Mouse (Mus musculus) neural tube, embryonic 11.5 days (tissue): ENCODE data around the gene Bsg. TPM values are rescaled to one million over a fixed set of nuclear protein-coding genes. Genes with fewer than 3 reads are reported as not detected.

Source experiments
- ATAC-seq: fragments of 200-750 bp; cut with Nextera tagmentation; 2 replicates; pipeline ENCODE4 v1.8.0; 2017; ENCODE audit warnings: moderate number of reproducible peaks, mild to moderate bottlenecking, moderate TSS enrichment, moderate library complexity; ENCODE audit not compliant: insufficient read depth, low FRiP score, low TSS enrichment
- DNase-seq: peaks from one replicate; pipeline ENCODE4 v3.0.0-alpha.2; 2015; ENCODE audit warnings: low spot score
- H3K27ac ChIP-seq: fragments of 300-500 bp; sonication (generic); 2 replicates; pipeline ENCODE4 v1.5.1; 2014; ENCODE audit warnings: low read depth, mild to moderate bottlenecking, low read length
- H3K27me3 ChIP-seq: fragments of 300-500 bp; sonication (generic); 2 replicates; pipeline ENCODE4 v1.6.1; 2014; ENCODE audit warnings: mild to moderate bottlenecking, low read length, mixed read lengths; ENCODE audit not compliant: control insufficient read depth, insufficient read depth
- H3K36me3 ChIP-seq: fragments of 300-500 bp; sonication (generic); 2 replicates; pipeline ENCODE4 v1.6.1; 2014; ENCODE audit warnings: mild to moderate bottlenecking, low read length, moderate library complexity, mixed read lengths; ENCODE audit not compliant: control insufficient read depth, insufficient read depth
- H3K4me1 ChIP-seq: fragments of 300-500 bp; sonication (generic); 2 replicates; pipeline ENCODE4 v1.6.1; 2014; ENCODE audit warnings: low read length, mixed read lengths; ENCODE audit not compliant: control insufficient read depth, insufficient read depth
- H3K4me2 ChIP-seq: fragments of 300-500 bp; sonication (generic); 2 replicates; pipeline ENCODE4 v1.6.1; 2014; ENCODE audit warnings: low read depth, mild to moderate bottlenecking, moderate library complexity
- H3K4me3 ChIP-seq: fragments of 300-500 bp; sonication (generic); 2 replicates; pipeline ENCODE4 v1.5.1; 2014; ENCODE audit warnings: low read depth, low read length
- H3K9ac ChIP-seq: fragments of 300-500 bp; sonication (generic); 2 replicates; pipeline ENCODE4 v1.6.1; 2014; ENCODE audit warnings: mild to moderate bottlenecking, low read length
- H3K9me3 ChIP-seq: fragments of 300-500 bp; sonication (generic); 2 replicates; pipeline ENCODE4 v1.6.1; 2016; ENCODE audit warnings: low read length; ENCODE audit not compliant: control insufficient read depth
- WGBS: fragments of 180-500 bp; shearing (Covaris S2); extraction: QIAGEN DNeasy Blood & Tissue Kit; methylation state at CpG from one replicate; pipeline ENCODE4 v1.1.7; 2014; 5-methylcytosine and 5-hydroxymethylcytosine counted together
- polyA plus RNA-seq: library from polyadenylated mRNA; unstranded; fragments of >200 nt; fragmentation: Nextera tagmentation; extraction: Ambion mirVana; gene quantifications from 2 replicates; pipeline ENCODE4 v1.2.1, GENCODE M21; 2014

Gene Bsg
- polyA plus RNA-seq, 1 experiment from 2014 or later: 595 TPM

DNA sequence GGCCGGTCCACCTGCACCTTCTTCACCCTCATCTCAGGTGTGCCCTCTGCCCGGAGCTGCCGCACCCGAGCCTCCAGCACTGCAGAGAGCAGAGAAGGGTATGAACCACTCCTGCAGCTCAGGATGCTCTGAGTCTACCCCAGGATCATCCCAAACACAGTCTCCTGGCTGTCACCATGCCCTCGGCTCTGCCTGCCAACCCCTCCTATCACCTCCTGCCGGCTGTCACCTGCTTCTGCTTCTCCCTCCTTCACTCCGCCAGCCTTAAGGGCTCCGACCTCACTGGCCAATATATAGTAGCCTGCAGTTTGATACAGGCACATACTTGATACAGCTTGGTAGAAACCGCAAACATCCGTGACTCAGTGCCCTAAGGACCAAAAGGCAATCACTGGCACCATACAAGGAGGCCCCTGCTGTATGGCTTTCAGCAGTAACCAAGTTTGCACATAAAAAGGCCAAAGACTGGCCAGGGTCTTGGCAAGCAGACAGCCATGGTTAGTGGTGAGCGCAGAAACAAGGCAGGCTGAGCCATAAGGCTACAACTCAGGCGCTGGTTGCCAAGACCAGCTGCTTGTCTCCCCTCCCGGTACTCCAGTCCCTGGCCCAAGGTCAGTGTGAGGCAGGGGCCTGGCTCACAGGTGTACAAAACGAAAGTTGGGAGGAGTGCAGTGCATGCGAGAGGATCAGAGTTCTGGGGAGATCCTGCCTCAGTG lies 39.5 kb downstream of the Bsg start:
- WGBS: 95% methylated on average over 15 of the region's 15 CpGs
- Histone ChIP-seq H3K27me3 (no peaks in the 10 kb centered on the region), H3K4me2 (no peak overlapping the region), H3K4me1 (peaks cover 3% of the 10 kb centered on the region; the same call in 1 of the 2 replicates), H3K27ac (no peak overlapping the region), H3K36me3 (peaks cover 31% of the 10 kb centered on the region), H3K9me3 (peaks cover 10% of the 10 kb centered on the region; the same call in 1 of the 2 replicates), H3K9ac (no peak overlapping the region), H3K4me3 (no peak overlapping the region)
- DNase-seq (no peak), ATAC-seq (no peak)

DNA sequence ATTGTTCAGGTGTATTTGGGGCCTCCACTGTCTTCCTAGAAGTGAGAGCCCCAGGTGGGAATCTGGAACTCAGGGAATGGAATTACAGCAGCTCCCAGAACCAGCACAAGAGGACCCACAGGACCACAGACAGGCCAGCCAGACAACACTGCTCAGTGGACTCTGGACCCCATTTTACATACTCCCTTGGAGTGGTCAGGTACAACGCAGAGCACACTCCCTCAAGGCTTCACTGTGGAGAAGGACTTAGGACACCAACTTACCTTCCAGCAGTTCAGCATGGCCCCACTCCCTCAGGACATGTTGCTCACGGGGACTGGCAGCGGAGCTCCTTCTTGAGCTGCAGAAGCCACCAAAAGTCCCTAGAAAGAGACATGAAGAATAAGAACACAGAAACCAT lies 41.1 kb downstream of the Bsg start:
- Histone ChIP-seq H3K4me1 (peaks cover 3% of the 10 kb centered on the region; the same call in 1 of the 2 replicates), H3K36me3 (peaks cover 16% of the 10 kb centered on the region), H3K27ac (no peak overlapping the region), H3K9me3 (no peaks in the 10 kb centered on the region), H3K4me2 (peak overlapping the region; percentile 60), H3K9ac (no peak overlapping the region), H3K27me3 (no peaks in the 10 kb centered on the region), H3K4me3 (0 out of 2 replicates have a peak overlapping the region, but pooled peaks have one; percentile 60)
- ATAC-seq (no peak), DNase-seq (no peak)
- 96% methylated on average over 3 of the region's 3 CpGs for WGBS

GRCm38 (mm10) chr10:79745898-79746773 lies 41.8 kb downstream of the Bsg start, which contains the start of gene Polrmt:
Gene Polrmt (minus strand): TSS chr10:79746581.
- Histone ChIP-seq H3K4me2 (peak within 1 kb of the TSS; percentile 60), H3K4me1 (peaks cover 3% of the 10 kb centered on the region; the same call in 1 of the 2 replicates), H3K36me3 (peaks cover 9% of the 10 kb centered on the region), H3K9me3 (no peaks in the 10 kb centered on the region), H3K4me3 (peak within 1 kb of the TSS; percentile 60), H3K9ac (peak within 1 kb of the TSS; percentile 41), H3K27me3 (no peaks in the 10 kb centered on the region), H3K27ac (no peak within 1 kb of the TSS)
- DNase-seq (peak; percentile 96), ATAC-seq (peak; percentile 93)
- 4% methylated on average over 38 of the region's 38 CpGs for WGBS

DNA sequence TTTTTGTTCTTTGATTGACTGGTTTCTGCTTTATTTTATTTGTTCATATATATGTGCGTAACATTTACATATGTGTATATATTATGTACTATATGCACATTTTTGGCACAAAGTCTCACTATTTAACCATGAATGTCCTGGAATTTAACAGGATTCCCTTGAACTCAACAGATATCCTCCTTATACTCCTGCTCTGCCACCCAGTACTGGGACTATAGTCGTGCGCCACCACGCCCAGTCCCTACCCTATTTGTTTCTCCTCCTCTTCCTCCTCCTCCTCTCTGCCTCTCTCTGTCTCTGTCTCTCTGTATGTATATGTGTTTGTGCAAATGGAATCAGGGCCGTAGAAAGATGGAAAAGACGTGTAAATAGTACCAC lies 42.5 kb downstream of the Bsg start:
- Histone ChIP-seq H3K9ac (no peak overlapping the region; the same call in 1 of the 2 replicates), H3K4me2 (peak overlapping the region; percentile 60), H3K27me3 (no peaks in the 10 kb centered on the region), H3K4me3 (no peak overlapping the region; the same call in 1 of the 2 replicates), H3K9me3 (no peaks in the 10 kb centered on the region), H3K4me1 (peaks cover 3% of the 10 kb centered on the region; the same call in 1 of the 2 replicates), H3K27ac (no peak overlapping the region), H3K36me3 (peaks cover 4% of the 10 kb centered on the region)
- 24% methylated on average over 6 of the region's 6 CpGs for WGBS
- DNase-seq (no peak), ATAC-seq (peak; percentile 58)

GRCm38 (mm10) chr10:79748496-79748895 lies 44.2 kb downstream of the Bsg start:
- Histone ChIP-seq H3K4me1 (peaks cover 3% of the 10 kb centered on the region; the same call in 1 of the 2 replicates), H3K36me3 (no peaks in the 10 kb centered on the region; the same call in 1 of the 2 replicates), H3K4me3 (no peak overlapping the region), H3K27me3 (no peaks in the 10 kb centered on the region), H3K4me2 (no peak overlapping the region), H3K9me3 (no peaks in the 10 kb centered on the region), H3K27ac (no peak overlapping the region), H3K9ac (no peak overlapping the region)
- 74% methylated on average over 6 of the region's 6 CpGs for WGBS
- ATAC-seq (no peak), DNase-seq (no peak)

- DNase-seq (peak; percentile 80), ATAC-seq (peak; percentile 83)
- H3K36me3 ChIP-seq: peaks cover 14% of the 10 kb centered on the region
- WGBS: under 1% methylated on average over 35 of the region's 36 CpGs
- H3K9me3 ChIP-seq: no peaks in the 10 kb centered on the region
- no peaks in the 10 kb centered on the region for H3K4me1 ChIP-seq
- no peak within 1 kb of the TSS for H3K27ac ChIP-seq
- H3K9ac ChIP-seq: peak within 1 kb of the TSS; percentile 49
- H3K4me3 ChIP-seq: peak within 1 kb of the TSS; percentile 31
- no peaks in the 10 kb centered on the region for H3K27me3 ChIP-seq
- peak within 1 kb of the TSS; percentile 63 for H3K4me2 ChIP-seq
Measured at GRCm38 (mm10) chr10:79754856-79755516, 50.7 kb downstream of the Bsg start, which contains the start of gene Fgf22. Gene Fgf22 (plus strand): TSS chr10:79755076.

DNA sequence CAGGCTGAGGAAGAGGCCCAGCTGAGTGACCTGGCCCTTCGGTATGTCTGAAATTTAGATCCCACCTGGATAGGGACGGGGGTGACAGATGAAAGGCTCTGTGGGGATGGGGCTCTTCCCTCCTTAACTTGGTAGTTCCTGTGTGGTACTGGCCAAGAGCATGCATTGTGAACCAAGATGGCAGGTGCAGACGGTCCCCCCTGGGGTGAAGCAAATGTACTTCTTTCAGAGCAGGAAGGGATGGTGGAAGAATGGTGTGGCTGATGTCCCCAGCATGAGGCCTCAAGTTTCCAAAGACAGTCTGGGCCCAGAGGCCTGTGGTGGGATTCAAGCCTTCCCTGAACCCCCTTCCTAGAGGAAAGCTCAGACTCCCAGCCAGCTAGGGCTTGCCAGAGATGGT lies 51.6 kb downstream of the Bsg start:
- H3K4me1 ChIP-seq: no peaks in the 10 kb centered on the region
- no peaks in the 10 kb centered on the region for H3K27me3 ChIP-seq
- ATAC-seq (no peak), DNase-seq (no peak)
- no peak overlapping the region for H3K27ac ChIP-seq
- H3K9me3 ChIP-seq: no peaks in the 10 kb centered on the region
- H3K4me2 ChIP-seq: no peak overlapping the region
- H3K4me3 ChIP-seq: no peak overlapping the region
- no peak overlapping the region for H3K9ac ChIP-seq
- 85% methylated on average over 3 of the region's 3 CpGs for WGBS
- peaks cover 15% of the 10 kb centered on the region for H3K36me3 ChIP-seq

- Histone ChIP-seq H3K4me1 (no peaks in the 10 kb centered on the region), H3K27ac (no peak overlapping the region), H3K36me3 (peaks cover 21% of the 10 kb centered on the region), H3K9ac (no peak overlapping the region), H3K9me3 (no peaks in the 10 kb centered on the region), H3K4me3 (no peak overlapping the region), H3K27me3 (no peaks in the 10 kb centered on the region), H3K4me2 (no peak overlapping the region)
- no peak for DNase-seq
- ATAC-seq: no peak
- WGBS: 91% methylated on average over 24 of the region's 24 CpGs
Measured at GRCm38 (mm10) chr10:79756660-79757059, 52.4 kb downstream of the Bsg start.
